Mouse (Mus musculus): ENCODE results near the gene Hist1h2be. TPM values are rescaled to one million over a fixed set of nuclear protein-coding genes. Genes with fewer than 3 reads are reported as not detected.

The Hist1h2be gene
- polyA plus RNA-seq (2017; shearing (Covaris generic)): 2.7 TPM

DNA sequence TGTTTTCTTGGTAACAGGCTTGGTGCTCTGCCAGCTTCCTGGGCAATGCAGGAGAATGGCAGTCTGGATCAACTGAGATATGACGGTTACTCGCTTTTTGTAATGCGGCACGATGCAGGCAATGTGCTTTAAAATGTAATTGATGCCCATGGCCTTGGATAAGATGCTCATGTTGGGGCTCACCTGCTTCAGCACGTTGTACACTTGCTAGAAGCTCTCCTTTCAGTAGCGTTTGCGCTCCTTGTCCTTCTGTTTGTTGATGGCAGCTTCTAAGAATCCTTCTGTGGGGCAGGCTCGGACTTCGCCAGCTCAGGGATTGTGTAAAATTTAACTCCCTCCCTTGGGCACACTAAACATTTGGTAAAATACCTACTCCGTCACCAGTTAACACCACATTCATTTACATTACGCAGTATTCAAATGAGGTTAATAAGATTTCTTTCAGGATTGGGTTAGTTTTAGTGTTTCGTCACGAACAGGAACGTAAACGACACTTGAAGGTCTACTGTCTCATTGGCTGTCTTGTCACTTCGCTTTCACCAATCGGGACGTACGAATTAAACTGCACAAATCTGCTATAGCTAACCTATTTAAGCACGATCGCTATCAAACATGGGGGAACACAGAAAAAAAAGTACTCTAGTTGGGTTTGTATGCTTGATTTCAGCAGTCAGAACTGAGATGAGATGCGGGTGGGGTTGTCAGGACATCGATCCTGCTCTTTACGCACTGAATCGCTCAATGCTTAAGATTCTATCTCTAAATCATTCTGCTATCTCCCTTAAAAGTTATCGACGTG, at the start of gene Hist1h2be:
Gene Hist1h2be, minus strand, starts transcription at position 392 of the 799 bp plus-strand sequence.

DNA sequence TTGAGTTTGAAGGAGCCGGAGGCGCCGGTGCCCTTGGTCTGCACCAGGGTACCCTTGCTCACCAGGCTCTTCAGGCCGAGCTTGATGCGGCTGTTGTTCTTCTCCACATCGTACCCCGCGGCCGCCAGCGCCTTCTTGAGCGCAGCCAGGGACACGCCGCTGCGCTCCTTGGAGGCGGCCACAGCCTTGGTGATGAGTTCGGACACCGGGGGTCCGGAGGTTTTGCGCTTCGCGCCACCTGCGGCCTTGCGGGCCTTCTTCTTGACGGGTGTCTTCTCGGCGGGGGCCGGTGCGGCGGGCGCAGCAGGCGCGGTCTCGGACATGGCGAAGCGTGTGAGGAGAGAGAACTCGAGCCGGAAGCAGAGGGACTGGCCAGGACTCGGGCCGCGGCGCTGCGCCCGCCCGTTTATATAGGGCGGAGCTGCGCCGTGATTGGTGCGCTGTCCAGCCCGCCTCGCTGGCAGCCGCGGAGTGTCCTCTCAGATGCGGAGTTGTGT, 1.3 kb upstream of the Hist1h2be start, which contains the start of gene Hist1h1e:
Gene Hist1h1e, minus strand, starts transcription at position 384 of the 497 bp plus-strand sequence.

DNA sequence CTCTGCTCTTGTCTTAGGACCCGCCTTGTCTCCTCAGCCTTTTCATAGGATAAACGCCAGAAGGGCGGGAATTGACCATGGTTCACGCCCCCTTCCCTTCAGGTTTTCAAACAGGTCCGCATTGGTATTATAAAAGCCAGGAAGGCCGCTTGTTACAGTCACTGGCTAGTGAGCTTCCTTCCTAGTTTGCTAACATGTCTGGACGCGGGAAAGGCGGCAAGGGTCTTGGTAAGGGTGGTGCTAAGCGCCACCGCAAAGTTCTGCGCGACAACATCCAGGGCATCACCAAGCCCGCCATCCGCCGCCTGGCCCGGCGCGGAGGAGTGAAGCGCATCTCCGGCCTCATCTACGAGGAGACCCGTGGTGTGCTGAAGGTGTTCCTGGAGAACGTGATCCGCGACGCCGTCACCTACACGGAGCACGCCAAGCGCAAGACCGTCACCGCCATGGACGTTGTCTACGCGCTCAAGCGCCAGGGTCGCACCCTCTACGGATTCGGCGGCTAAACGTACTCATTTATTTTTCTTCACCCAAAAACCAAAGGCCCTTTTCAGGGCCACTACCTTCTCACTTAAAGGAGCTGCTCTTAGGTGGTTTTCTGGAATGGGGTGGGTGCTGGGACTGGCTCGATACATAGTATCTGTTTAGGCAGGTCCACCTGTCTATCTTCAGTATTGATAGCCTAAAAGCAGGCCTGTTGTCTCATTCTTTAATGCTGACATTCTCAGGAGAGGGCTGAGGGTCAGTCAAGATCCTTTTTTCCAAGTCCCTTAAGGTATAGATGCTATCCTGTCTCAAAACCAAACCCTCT, 39.3 kb downstream of the Hist1h2be start, which contains the start of gene Hist1h4d:
Gene Hist1h4d, plus strand, starts transcription at position 191 of the 811 bp plus-strand sequence.

DNA sequence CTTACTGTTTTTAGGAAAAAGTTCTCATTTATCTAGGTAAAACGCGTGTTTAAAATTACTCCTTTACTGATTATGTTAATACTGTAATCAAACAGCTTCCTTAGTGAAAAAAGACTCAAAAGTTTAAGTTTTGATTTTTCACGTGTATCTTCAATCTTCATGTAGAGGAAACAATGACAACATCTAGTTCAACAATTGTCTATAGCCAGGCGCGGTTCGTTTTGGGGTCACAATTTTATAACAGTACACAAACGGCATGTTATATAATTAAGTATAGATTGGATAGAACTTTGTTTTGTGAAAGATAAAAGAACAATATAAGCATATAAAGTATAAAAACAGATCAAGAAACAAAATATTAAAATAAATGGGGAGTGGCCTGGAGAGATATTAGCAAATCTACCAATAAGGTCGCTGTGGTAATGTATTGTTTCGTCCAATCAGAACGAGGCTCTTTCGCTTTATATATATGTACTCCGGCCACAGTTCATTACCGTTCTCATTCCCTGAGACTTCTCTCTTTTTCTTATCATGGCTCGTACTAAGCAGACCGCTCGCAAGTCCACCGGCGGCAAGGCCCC, 45.6 kb downstream of the Hist1h2be start, which contains the start of gene Hist1h3d:
Gene Hist1h3d, plus strand, starts transcription at position 493 of the 581 bp plus-strand sequence.

DNA sequence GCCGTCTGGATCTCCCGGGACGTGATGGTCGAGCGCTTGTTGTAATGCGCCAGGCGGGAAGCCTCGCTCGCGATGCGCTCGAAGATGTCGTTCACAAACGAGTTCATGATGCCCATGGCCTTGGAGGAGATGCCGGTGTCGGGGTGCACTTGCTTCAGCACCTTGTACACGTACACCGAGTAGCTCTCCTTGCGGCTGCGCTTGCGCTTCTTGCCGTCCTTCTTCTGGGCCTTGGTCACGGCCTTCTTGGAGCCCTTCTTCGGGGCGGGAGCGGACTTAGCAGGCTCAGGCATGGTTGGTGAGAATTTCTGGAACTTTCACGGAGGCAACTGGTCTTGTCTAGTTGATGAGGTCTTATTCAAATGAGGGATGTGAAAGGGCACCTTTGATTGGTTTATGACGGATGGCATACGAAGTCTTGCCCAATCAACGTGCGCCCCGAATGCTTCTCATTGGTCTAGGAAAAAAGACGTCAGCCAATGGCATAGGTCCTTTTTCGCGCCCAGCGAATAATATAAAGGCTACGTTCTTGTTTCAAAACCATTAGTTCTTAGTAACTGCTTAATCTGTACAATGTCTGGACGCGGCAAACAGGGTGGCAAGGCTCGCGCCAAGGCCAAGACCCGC, 46.9 kb downstream of the Hist1h2be start, which contains the start of the genes Hist1h2bf and Hist1h2ad:
Gene Hist1h2bf, minus strand, starts transcription at position 299 of the 627 bp plus-strand sequence.
Gene Hist1h2ad, plus strand, starts transcription at position 484 of the 627 bp plus-strand sequence.

DNA sequence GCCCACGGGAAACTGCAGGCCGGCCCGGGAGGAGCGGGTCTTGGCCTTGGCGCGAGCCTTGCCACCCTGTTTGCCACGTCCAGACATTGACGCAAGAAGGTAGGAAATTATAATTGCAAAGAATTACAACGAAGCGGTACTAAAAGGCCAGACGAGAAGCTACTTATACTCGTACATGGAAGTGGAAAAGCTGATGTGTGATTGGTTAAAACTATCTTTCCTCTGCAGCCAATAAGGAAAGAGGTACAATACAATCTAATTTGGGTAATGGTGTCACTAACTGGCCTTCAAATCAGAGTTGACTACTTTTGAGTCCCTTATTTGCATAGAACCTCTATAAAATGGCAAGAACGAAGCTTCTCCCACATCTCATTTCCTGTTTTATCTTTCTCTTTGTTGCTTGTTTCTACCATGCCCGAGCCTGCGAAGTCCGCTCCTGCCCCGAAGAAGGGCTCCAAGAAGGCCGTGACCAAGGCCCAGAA, 49.9 kb downstream of the Hist1h2be start, which contains the start of the genes Hist1h2ae and Hist1h2bg:
Gene Hist1h2ae, minus strand, starts transcription at position 199 of the 482 bp plus-strand sequence.
Gene Hist1h2bg, plus strand, starts transcription at position 375 of the 482 bp plus-strand sequence.

DNA sequence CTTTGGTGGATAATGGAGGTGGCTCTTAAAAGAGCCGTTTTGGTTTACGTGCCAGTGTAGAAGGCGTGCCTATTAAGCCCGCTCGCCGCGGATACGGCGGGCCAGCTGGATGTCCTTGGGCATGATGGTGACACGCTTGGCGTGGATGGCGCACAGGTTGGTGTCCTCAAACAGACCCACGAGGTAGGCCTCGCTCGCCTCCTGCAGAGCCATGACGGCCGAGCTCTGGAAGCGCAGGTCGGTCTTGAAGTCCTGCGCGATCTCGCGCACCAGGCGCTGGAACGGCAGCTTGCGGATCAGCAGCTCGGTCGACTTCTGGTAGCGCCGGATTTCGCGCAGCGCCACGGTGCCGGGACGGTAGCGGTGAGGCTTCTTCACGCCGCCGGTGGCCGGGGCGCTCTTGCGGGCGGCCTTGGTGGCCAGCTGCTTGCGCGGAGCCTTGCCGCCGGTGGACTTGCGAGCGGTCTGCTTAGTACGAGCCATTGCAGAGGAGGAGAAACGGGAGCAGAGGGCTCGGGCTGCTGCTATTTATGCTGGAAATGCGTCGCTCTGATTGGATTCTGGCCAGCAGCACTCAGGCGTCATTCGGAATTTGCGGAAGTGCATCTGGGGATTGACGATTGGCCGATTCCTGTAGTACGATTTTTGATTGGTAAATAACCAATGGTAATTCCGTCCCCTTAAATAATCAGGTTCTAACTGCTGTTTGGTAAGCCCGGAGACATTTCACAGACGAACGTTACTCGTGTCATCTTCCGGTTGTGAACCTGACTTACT, 58.9 kb downstream of the Hist1h2be start, which contains the start of gene Hist1h3e:
Gene Hist1h3e, minus strand, starts transcription at position 487 of the 777 bp plus-strand sequence.

DNA sequence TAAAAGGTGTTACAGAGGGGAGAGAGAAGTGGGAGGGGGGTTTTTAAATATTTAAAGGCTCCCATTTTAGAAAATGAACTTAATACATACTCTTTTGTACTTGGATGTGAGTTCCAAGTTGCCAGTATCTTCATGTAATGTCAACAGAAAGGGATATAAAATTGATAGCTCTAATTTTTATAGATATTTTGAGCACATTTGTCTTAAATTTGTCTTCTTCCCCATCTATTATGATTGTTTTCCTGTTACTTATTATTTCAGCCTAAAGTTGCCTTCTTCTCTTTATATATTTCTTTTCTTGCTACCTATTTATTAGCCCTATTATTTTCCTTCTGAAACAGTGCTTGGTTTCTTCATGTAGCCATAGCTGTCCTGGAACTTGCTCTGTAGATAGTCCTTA, 68.0 kb downstream of the Hist1h2be start, which contains the start of gene Hist1h1d:
Gene Hist1h1d, plus strand, starts transcription at position 301 of the 400 bp plus-strand sequence.

DNA sequence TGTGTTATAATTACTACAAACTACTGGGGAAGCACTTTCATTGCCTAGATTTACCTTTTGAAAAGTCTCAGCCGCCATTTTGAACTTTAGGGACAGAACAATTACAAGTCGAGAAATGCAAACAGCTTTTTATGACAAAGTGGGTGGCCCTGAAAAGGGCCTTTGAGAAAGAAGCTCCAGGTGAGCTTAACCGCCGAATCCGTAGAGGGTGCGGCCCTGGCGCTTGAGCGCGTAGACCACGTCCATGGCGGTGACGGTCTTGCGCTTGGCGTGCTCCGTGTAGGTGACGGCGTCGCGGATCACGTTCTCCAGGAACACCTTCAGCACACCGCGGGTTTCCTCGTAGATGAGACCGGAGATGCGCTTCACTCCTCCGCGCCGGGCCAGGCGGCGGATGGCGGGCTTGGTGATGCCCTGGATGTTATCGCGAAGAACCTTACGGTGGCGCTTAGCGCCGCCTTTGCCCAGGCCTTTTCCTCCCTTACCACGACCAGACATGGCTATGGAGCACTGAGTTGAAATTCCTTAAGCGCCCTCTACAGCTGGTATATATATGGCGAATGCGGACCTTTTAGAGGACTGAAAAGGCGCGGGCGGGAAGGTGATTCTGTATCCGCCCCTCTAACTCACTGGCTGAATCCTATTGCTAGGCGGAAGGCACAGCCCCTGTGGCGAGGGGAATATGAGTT, 69.6 kb downstream of the Hist1h2be start, which contains the start of gene Hist1h4f:
Gene Hist1h4f, minus strand, starts transcription at position 503 of the 689 bp plus-strand sequence.

DNA sequence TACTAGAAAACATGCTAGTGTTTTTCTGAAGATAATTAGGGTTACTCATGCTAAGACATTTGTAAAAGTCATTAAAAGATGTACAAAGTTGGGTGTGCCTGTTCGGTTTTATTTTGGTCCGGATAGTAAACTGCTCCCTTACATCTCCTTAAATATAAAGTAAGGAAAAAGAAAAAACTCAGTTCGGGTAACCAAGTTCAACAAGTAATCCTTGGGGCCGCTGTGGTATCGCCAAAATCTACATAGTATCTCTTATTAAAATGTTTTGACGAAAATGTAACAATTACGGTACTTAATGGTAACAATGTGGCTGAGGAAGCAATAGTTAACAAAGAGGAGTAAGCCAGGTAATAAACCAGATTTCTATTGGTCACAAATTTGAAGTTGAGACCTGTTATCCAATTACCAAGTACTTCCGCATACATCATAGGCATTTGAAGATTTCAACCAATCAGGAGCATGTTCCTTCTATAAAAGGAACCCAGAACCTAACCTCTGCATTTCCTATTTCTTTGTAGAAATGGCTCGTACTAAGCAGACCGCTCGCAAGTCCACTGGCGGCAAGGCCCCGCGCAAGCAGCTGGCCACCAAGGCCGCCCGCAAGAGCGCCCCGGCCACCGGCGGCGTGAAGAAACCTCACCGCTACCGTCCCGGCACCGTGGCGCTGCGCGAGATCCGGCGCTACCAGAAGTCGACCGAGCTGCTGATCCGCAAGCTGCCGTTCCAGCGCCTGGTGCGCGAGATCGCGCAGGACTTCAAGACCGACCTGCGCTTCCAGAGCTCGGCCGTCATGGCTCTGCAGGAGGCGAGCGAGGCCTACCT, 76.7 kb downstream of the Hist1h2be start, which contains the start of gene Hist1h3f:
Gene Hist1h3f, plus strand, starts transcription at position 88 of the 822 bp plus-strand sequence.

DNA sequence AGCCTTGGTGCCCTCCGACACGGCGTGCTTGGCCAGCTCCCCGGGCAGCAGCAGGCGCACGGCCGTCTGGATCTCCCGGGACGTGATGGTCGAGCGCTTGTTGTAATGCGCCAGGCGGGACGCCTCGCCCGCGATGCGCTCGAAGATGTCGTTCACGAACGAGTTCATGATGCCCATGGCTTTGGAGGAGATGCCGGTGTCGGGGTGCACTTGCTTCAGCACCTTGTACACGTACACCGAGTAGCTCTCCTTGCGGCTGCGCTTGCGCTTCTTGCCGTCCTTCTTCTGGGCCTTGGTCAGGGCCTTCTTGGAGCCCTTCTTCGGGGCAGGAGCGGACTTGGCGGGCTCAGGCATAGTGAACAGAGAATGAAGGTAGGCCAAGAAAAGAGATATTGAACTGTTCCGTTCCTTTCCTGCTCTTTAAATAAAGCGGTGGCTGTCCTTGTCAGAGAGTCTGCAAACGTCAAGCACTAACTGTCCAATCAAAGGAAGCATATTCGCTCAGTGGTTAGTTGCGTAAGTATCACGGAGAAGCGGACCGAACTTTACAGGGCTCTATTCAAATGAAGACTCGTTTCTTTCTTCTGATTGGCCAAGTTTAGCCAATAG, 77.8 kb downstream of the Hist1h2be start, which contains the start of gene Hist1h2bh:
Gene Hist1h2bh, minus strand, starts transcription at position 394 of the 609 bp plus-strand sequence.

DNA sequence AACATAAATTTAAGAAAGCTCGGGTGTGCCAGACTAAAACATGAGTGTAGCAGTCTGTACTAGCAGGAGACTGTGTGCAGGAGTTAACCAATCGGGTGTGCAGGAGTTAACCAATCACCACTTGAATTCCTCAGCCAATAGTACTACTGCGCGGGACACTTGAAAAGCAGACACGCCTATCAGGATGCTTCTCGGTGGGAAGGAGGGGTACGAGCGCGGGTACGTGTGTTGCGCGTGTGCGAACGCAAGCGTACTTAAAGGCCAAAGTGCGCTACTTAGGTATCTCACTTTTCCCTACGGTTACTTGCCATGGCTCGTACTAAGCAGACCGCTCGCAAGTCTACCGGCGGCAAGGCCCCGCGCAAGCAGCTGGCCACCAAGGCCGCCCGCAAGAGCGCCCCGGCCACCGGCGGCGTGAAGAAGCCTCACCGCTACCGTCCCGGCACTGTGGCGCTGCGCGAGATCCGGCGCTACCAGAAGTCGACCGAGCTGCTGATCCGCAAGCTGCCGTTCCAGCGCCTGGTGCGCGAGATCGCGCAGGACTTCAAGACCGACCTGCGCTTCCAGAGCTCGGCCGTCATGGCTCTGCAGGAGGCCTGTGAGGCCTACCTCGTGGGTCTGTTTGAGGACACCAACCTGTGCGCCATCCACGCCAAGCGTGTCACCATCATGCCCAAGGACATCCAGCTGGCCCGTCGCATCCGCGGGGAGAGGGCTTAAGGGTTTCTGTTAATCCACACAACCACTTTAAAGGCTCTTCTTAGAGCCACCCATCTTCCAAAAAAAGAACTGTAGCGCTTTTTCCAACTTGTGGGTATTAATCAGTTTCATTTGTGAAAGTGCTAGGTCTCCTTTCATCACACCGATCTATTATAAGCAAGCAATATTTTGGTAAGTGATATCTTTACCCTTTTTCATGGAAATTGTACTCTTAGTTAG, 85.5 kb downstream of the Hist1h2be start, which contains the start of gene Hist1h3g:
Gene Hist1h3g, plus strand, starts transcription at position 286 of the 939 bp plus-strand sequence.

Other genes starting within 250 kb of the Hist1h2be start
- 12.6 TPM for gene Abt1, start 197.3 kb downstream of the Hist1h2be start, polyA plus RNA-seq (2017; shearing (Covaris generic))
- gene Btn1a1, start 155.2 kb downstream of the Hist1h2be start, polyA plus RNA-seq (2017; shearing (Covaris generic)): not detected
- gene Btn2a2, start 132.3 kb downstream of the Hist1h2be start, polyA plus RNA-seq (2017; shearing (Covaris generic)): not detected
- 5.4 TPM for gene Hist1h4h, start 90.1 kb downstream of the Hist1h2be start, polyA plus RNA-seq (2017; shearing (Covaris generic))
- gene Hist1h2af, start 87.2 kb downstream of the Hist1h2be start, polyA plus RNA-seq (2017; shearing (Covaris generic)): not detected
- gene Hist1h3g, start 85.7 kb downstream of the Hist1h2be start, polyA plus RNA-seq (2017; shearing (Covaris generic)): not detected
- gene Hist1h2bh, start 77.7 kb downstream of the Hist1h2be start, polyA plus RNA-seq (2017; shearing (Covaris generic)): 0.53 TPM
- gene Hist1h3f, start 77.1 kb downstream of the Hist1h2be start, polyA plus RNA-seq (2017; shearing (Covaris generic)): 0.29 TPM
- 1.1 TPM for gene Hist1h4f, start 69.5 kb downstream of the Hist1h2be start, polyA plus RNA-seq (2017; shearing (Covaris generic))
- 0.20 TPM for gene Hist1h1d, start 67.9 kb downstream of the Hist1h2be start, polyA plus RNA-seq (2017; shearing (Covaris generic))
- 0.83 TPM for gene Hist1h3e, start 58.8 kb downstream of the Hist1h2be start, polyA plus RNA-seq (2017; shearing (Covaris generic))
- gene Hist1h2ae, start 49.9 kb downstream of the Hist1h2be start, polyA plus RNA-seq (2017; shearing (Covaris generic)): 0.97 TPM
- 2.8 TPM for gene Hist1h2bg, start 49.7 kb downstream of the Hist1h2be start, polyA plus RNA-seq (2017; shearing (Covaris generic))
- not detected for gene Hist1h2bf, start 46.9 kb downstream of the Hist1h2be start, polyA plus RNA-seq (2017; shearing (Covaris generic))
- not detected for gene Hist1h2ad, start 46.7 kb downstream of the Hist1h2be start, polyA plus RNA-seq (2017; shearing (Covaris generic))
- not detected for gene Hist1h3d, start 45.4 kb downstream of the Hist1h2be start, polyA plus RNA-seq (2017; shearing (Covaris generic))
- 36.0 TPM for gene Hist1h4d, start 39.5 kb downstream of the Hist1h2be start, polyA plus RNA-seq (2017; shearing (Covaris generic))
- gene Hist1h1e, start 1.4 kb upstream of the Hist1h2be start, polyA plus RNA-seq (2017; shearing (Covaris generic)): 6.7 TPM
- gene Hist1h2ac, start 62.8 kb upstream of the Hist1h2be start, polyA plus RNA-seq (2017; shearing (Covaris generic)): 0.36 TPM
- 6.1 TPM for gene Hist1h2bc, start 63.1 kb upstream of the Hist1h2be start, polyA plus RNA-seq (2017; shearing (Covaris generic))
- gene Hist1h1t, start 74.7 kb upstream of the Hist1h2be start, polyA plus RNA-seq (2017; shearing (Covaris generic)): not detected
- 3.7 TPM for gene Hist1h4c, start 77.3 kb upstream of the Hist1h2be start, polyA plus RNA-seq (2017; shearing (Covaris generic))
- gene Hfe, start 89.7 kb upstream of the Hist1h2be start, polyA plus RNA-seq (2017; shearing (Covaris generic)): 0.92 TPM
- gene Hist1h1c, start 117.7 kb upstream of the Hist1h2be start, polyA plus RNA-seq (2017; shearing (Covaris generic)): 11.3 TPM
- not detected for gene Hist1h3c, start 124.5 kb upstream of the Hist1h2be start, polyA plus RNA-seq (2017; shearing (Covaris generic))
- 0.86 TPM for gene Hist1h2bb, start 125.6 kb upstream of the Hist1h2be start, polyA plus RNA-seq (2017; shearing (Covaris generic))
- gene Hist1h2ab, start 130.0 kb upstream of the Hist1h2be start, polyA plus RNA-seq (2017; shearing (Covaris generic)): not detected
- 0.67 TPM for gene Hist1h3b, start 131.1 kb upstream of the Hist1h2be start, polyA plus RNA-seq (2017; shearing (Covaris generic))
- gene Hist1h4b, start 135.9 kb upstream of the Hist1h2be start, polyA plus RNA-seq (2017; shearing (Covaris generic)): 9.6 TPM
- gene Hist1h4a, start 140.1 kb upstream of the Hist1h2be start, polyA plus RNA-seq (2017; shearing (Covaris generic)): not detected
- 1.6 TPM for gene Hist1h3a, start 141.3 kb upstream of the Hist1h2be start, polyA plus RNA-seq (2017; shearing (Covaris generic))
- gene Hist1h1a, start 142.5 kb upstream of the Hist1h2be start, polyA plus RNA-seq (2017; shearing (Covaris generic)): 1.3 TPM
- gene Trim38, start 148.8 kb upstream of the Hist1h2be start, polyA plus RNA-seq (2017; shearing (Covaris generic)): not detected
- gene Slc17a2, start 185.9 kb upstream of the Hist1h2be start, polyA plus RNA-seq (2017; shearing (Covaris generic)): not detected
- gene Slc17a3, start 218.3 kb upstream of the Hist1h2be start, polyA plus RNA-seq (2017; shearing (Covaris generic)): not detected
- gene Slc17a1, start 246.6 kb upstream of the Hist1h2be start, polyA plus RNA-seq (2017; shearing (Covaris generic)): not detected

All from CD4-positive, CD25-positive, alpha-beta regulatory T cell, adult 9 weeks (primary cell).